Mouse (Mus musculus): ENCODE results near the gene Grik5.

The Grik5 gene

DNA sequence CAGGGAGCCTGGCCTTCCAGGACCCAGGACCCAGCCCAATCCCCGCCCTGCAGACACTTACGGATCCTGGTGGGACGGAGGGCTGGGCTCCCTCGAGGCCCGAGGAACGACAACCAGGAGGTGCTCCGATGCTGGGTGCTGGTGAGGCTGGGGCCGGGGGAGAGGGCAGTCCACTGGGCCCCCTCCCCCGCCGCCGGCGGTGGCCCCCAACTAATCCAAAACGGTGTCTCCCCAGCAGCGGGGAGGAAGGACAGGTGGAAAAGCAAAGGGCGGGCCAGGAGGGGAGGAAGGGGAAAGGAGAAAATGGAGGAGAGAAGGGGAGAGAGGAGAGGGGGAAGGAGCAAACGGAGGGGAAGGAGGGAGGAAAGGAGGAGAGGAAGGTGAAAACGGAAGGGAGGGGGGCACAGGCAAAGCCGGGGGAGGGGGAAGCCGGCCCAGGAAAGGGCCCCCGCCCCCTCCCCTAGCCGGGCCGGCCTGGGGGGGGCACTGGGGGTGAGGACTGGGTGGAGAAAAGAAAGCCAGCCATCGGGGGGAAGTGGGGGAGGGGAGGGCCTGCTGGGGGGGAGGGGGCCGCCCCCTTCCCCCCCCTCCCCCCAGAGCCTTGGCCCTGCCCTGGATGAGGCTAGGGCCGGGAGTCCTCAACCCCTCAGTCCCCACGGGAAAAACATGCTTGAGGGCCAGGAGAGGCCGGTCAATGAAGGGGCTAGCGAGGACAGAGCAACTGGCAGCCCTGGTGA lies at the start of gene Grik5, which contains the start of gene Zfp574:
Gene Grik5 (minus strand): TSS at position 368 of the 737 bp plus-strand sequence.
Gene Zfp574 (plus strand): TSS at position 589 of the 737 bp plus-strand sequence.
- DNase-seq (ENCODE audit: low read depth in 1 of 2, low spot score in 2 of 2) = no peak

DNA sequence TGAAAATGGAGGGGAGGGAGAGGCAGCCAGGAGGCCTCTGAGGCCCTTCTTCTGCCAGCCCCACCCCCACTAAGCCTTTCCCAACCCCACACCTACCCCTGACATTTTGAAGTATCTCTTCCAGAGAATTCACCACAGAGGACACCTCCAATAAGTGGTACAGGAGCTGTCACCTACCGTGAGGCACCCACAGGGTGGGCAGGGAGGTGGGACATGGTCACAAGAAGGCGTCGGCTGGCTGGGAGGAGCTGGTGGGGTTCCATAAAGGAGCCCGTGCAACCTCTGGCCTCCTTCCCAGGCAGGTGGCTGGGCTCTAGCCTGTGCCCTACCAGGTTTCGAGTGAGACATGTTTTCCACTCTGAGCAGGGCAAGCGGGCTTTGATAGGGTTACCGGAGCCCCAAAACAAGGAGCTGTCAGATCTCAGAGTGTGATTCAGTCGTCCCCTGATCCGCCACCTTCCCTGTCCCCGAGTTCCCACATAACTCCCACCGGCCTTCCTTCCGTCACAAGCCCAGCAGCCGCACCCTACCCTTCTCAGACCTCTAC lies 49.2 kb upstream of the Grik5 start:
- DNase-seq (ENCODE audit: low read depth in 1 of 2, low spot score in 2 of 2) = no peak

DNA sequence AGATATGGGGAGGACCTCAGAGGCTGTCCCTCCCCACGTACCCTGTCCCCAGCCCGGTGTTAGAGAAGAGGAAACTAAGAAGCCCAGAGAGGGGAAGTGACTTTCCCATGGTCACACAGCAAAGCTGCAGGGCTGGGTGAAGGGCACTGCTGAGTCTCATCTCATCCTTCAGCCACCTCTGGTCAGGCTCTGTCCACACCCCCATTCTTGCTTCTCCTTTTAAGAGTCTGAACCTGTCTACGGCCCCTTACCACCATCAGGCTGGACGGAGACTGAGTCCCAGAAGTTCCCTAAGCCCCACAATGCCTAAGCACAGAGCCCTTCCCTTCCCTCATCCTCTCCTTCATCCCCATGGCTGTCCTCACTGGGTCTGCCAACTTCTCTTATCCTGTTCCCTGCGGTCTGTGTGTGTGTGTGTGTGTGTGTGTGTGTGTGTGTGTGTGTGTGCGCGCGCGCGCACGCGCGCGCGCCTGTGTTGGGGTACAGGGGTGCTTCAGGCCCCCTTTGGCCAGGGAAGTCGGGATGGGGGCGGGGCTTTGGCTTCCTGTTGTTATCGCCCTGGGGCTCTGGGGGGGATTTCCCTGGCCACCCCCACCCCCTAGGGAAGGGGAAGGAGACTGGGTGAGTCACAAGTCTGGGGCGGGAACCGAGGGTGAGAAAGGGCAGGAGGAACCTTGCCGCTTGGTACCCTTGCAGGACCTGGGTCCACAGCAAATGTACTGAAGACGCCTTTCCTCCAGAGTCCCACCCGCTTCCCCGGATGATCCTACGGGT lies 48.1 kb upstream of the Grik5 start:
- peak; percentile 70 to 81 for DNase-seq (ENCODE audit: low read depth in 1 of 2, low spot score in 2 of 2)

DNA sequence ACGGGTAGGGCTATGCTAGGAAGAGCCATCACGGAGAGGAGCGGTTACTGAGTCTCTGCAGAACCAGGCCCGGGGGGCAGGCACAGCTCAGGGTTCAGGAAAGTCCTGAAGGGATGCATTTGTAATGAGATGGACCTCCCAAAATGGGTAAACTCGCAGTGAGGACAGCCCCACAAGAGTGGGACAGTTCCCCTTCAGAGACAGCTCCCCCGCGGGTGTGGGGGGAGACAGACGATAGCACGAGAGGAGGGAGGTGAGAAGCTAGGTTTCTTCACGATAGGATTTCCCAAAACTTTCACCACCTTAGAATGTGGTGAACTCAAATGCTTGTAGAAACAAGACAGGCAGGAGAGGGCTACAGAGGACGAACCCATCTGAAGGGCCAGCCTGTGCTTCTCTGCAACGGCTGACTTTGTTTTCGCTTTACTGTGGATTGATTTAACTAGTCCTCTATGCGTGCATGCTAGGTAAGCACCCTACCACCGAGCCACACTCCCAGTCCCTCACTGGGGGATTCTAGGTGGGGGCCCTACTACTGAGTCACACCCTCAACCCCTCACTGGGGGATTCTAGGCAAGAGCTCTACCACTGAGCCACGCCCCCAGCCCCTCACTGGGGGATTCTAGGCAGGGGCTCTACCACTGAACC lies 40.9 kb upstream of the Grik5 start:
- no peak for DNase-seq (ENCODE audit: low read depth in 1 of 2, low spot score in 2 of 2)

DNA sequence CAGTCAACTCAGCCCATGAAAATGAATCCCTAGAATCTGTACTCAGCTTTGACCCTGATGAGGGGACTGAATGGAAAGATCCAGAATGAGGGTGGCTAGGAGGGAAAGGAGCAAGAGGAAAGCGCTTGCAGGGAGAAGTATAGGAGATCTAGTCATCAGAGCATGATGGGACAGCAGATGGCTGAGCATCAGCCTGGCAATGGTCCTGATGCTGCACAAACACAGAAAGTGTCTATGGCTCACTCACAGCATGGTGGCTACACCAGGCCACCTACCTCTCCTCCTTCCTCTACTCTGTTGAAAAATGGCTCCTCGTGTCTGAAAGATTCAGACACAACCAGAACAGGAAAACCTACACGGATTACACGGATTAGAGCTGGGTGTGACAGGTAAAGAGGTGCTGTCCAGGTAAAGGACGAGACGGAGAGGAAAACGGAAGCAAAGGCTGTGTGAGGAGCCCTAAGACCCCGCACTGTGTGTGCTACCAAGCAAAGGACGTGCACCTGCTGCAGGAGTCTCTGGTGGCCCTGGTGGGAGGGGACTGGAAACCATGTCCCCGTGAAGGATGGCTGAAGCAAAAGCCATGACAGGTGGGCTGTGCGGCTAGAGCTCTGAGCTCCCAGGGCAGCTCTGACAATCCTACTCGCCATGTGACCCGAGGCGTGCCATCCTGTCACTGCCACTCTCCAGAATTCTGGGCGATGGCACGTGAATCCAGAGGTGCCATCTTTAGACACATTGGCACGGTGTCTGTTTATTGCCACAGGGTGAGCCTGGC lies 40.2 kb upstream of the Grik5 start:
- no peak for DNase-seq (ENCODE audit: low read depth in 1 of 2, low spot score in 2 of 2)

DNA sequence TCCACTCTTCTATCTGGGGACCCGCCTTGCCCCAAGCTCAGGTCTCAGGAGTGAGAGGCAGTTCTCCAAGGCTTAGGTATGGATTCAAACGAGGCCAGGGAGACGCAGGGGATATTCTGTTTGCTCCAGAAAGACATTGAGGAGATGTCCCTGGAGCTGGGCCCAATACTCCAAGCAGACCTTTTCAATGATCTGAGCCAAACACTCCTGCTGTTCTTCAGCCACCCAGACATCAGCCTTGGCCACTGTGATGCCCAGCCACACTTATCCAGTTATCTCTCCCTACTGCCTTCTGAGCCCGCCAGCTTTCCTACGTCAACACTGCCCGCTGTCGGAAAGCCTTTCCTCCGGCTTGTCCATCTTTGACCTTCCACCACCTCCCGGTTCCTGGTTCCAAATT lies 38.2 kb upstream of the Grik5 start:
- DNase-seq (ENCODE audit: low read depth in 1 of 2, low spot score in 2 of 2) = no peak

DNA sequence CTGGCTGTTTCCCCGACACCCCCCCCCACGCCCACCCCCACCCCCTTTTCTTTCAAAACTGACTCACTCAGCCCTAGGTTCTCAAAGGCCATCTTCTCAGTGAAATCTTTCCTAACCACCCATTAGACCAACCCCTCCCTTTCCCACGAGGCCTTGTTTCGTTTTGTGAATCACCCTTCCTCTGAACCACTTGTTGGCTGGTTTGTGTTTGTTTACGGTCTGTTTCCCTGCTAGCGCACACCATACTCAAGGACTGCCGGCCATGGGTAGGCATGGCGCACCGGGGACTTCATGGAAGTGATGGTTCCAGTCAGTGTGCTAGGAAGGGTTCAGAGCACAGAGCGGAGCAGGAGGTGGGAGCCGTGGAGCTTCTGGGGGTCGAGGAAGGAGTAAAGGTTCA lies 37.2 kb upstream of the Grik5 start:
- peak in 1 of 2 experiments; percentile 50 for DNase-seq (ENCODE audit: low read depth in 1 of 2, low spot score in 2 of 2)

DNA sequence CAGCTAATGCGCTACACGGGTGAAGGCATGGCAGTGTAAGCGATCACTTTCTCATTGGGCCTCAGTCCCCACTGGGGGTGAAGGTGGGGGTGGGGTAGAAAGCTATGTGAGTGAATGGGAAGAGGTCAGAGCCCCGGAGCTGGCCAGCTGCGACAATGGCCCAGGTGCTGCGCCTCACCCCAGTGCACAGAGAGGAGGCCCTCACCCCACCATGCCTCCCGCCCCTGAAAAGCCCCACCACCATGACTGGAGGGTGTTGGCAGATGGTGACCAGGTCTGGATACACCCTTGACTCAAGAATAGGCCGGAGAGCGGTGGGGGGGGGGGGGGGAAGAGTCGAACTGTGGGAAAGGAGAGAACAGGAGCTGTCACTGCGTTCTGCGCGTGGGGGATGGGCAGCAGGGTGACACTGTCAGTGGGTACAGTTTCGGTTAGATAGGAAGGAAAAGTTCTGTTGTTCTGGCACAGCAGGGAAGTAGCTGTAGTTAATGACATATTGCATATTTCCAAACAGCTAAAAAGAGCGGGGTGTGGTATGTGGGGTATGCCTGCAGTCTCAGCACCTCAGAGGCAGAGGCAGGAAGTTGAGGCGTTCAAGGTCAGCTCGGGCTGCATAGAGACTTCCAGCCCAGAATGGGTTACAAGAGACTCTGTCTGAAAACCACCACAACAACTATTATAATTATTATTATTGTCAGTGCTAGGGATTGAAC lies 34.8 kb upstream of the Grik5 start:
- DNase-seq (ENCODE audit: low read depth in 1 of 2, low spot score in 2 of 2) = peak; percentile 31 to 33

DNA sequence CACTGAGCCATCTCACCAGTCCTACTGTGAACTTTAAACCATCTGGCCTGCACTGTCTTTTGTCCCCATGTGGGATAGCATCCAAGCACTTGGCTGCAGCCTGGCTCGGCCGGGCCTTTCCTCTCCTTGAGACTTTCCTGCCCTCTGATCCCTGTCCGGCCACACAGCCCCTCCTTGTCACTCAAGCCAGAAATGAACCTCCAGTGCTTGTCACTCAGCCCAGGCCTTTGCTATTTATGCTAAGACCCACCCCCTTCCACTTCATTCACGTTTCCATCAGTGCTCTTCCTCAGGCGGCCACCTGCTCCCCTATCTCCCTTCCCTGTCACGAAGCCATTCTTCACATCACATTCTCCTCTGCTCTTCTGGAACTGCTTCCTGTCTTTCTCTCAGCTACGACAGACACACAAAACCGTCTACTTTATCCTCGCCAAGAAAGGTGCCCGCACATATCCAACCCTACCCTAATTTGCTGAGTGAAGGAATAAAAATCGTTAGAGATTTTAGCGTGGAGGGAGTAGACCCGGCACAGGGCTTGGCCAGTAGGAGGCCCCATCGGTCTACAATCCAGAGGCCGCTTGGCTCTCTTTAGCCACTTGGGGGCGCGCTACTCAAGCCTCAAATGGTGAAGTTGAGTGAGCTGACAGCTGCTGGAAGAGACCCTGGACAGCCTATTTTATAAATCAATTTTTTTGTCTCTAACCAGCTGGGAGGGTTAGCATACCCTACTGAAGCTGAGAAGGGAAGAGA lies 33.4 kb upstream of the Grik5 start:
- DNase-seq (ENCODE audit: low read depth in 1 of 2, low spot score in 2 of 2) = peak; percentile 73 to 86

DNA sequence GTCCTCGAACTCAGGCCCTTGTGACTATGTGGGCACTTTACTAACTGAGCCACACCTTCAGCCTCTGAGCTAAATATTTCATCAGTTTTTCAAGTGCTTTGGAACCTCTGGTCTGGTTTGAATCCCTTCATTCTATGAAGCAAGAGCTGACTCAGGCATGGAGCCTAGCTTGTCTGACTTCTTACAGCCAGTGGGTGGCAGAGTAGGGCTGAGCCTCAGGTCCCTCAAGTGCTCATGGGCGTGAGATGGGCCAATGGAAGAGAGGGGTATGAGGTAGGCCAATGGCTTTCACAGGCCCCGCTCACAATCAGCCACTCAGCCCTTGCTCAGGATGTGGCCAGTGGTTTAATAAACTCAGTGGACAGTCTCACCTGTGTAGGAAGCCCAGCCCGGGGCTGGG lies 27.4 kb upstream of the Grik5 start:
- DNase-seq (ENCODE audit: low read depth in 1 of 2, low spot score in 2 of 2) = no peak

DNA sequence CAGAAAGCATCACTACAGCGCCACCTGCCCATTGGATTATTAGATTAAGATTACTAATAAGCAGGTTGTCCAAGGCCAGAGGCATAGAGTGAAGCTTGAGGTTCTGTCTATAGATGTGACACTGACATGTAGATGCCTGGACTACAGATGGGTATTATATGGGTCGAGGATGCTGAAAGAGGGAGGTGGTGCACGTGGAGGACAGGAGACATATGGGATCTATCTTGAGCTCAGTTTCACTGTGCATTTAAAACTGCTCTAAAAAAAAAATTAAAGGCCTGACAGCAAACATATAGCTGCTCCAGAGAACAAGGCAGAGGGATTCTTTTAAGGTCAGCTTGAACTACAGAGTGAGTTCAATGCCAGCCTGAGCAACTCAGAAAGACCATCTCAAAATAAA lies 26.0 kb upstream of the Grik5 start:
- DNase-seq (ENCODE audit: low read depth in 1 of 2, low spot score in 2 of 2) = no peak

DNA sequence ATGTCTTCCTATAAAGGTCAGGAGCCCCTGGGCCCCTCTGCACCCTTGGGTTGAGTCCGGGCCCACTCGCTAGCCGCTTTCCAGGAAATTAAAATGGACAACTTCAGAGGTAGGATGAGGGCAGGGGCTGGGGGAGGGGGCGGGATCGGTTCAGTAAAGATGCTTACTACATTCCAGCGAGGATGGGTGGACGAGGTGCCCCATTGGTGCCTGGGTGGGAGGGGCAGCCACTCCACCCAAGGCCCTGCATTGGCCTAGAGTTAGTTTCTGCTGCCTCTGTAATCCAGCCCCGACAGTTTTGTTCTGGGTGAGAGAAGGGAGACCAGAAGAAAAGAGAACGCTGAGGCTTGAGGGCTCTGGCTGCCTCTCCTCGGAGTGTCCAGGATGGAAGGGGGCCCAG lies 17.7 kb upstream of the Grik5 start:
- DNase-seq (ENCODE audit: low read depth in 1 of 2, low spot score in 2 of 2) = no peak

DNA sequence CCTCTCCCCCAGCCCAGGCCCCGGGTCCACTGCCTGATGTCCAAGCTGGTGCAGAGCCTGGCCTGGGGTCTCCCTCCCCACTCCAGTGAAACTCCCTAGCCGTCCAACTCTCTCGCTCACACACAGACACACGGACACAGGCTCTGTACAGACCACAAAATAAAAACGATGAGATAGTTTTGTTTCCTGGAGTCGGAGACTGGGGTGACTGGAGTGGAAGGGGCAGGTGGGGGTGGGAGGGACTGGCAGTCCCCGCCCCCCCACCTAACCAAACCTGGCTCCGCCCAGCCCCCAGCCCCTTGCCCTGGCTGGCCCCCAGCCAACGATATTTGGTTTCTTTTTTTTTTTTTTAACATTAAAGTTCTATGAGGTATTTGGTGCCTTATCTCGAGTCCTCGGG lies 16.8 kb upstream of the Grik5 start:
- DNase-seq (ENCODE audit: low read depth in 1 of 2, low spot score in 2 of 2) = no peak

DNA sequence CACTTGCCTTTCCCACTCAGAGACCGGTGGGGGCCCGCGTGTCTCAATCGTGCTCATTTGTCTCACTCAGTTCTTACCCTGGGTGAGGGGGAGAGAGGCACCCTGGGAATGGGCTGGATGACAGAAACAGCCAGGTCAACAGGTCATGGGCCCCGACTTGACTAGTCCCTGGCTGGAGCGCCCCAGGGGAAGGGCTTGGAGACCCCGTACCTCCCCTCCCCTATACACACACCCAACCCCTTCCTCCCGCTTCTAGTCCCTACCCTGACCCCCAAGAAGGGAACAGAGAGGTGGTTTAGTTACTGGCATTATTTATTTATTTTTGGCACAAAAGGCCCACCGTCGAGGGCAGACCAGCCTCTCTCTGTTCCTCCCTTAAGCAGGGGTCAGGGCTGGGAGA lies 16.4 kb upstream of the Grik5 start:
- DNase-seq (ENCODE audit: low read depth in 1 of 2, low spot score in 2 of 2) = no peak

DNA sequence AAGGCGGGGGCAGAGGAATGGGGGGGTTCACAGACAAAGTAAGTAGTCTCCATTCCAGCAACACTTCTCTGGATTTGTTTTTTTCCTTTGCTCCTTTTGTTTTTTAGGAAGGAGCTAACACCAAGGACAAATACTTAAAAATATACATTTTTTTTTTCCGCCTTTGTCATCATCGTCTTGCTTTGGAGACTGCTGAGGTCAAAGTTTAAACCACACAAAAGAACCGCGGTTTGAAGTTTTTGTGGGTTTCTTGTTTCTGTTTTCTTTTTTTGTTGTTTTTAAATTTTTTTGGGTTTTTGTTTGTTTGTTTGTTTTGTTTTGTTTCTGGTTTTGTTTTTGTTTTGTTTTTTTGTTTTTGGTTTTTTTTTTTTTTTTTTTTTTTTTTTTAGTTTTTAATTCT lies 15.8 kb upstream of the Grik5 start:
- no peak for DNase-seq (ENCODE audit: low read depth in 1 of 2, low spot score in 2 of 2)

DNA sequence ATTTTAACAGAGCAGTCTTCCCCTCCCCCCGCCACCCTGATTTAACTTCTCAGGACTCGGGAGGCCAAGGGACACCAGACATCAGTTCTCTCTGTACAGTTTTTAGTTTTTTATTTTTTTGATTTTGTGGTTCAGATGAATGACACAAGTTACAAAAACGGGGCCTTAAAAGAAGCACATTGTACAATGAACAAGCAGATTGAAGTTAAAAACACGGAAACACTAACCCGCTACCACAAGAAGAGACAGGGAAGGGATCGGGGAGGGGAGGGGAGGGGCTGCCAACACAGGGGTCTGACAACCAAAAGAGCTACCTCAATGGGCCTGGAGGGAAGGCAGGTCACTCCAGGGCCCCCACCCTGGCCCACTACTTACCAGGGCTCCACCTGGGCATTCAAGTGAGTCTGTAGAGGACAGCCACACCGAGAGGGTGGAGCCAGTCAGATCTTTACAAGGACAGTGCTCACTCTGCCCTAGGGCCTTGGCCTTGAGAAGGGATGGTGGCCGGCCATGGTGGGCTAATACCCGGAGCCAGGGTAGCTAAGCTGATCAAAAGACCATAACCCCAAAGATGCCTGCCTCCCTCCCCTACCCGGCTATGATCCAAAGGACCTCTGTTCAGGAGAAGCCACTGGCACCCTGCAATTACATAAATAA lies 15.2 kb upstream of the Grik5 start:
- DNase-seq (ENCODE audit: low read depth in 1 of 2, low spot score in 2 of 2) = no peak

DNA sequence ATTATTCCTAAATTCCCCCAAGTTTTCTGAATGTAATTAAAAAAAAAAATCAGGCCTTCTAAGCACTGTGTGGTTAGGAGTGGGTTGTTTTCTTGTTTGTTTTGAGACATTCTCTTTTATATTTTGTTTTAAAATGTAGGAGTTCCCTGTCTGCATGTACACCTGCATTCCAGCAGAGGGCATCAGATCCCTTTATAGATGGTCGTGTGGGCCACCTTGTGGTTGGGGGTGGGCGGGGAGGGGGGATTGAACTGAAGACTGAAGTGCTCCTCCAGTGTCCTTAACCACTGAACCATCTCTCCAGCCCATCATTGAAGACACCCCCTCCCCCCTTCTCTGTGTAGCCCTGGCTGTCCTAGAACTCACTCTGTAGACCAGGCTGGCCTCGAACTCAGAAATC lies 14.5 kb upstream of the Grik5 start:
- DNase-seq (ENCODE audit: low read depth in 1 of 2, low spot score in 2 of 2) = no peak

DNA sequence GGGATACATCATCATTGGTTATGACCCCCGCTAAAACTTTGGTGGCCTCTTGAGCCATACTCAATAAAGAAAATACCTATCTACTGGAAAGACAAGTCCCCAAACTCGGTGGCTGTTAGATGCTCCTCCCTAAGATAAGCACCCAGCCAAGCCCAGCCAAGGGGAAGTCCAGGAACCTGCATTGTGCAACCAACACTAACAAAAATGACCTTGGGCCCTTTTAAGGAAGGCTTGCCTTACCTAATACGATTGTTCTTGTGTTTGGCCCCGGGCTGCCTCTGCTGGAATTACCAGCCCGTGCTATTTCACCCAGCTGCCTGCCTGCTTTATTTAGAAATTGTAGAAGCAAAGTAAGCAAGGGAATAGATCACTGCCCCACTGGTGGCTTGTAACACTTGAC lies 12.5 kb upstream of the Grik5 start:
- no peak for DNase-seq (ENCODE audit: low read depth in 1 of 2, low spot score in 2 of 2)

DNA sequence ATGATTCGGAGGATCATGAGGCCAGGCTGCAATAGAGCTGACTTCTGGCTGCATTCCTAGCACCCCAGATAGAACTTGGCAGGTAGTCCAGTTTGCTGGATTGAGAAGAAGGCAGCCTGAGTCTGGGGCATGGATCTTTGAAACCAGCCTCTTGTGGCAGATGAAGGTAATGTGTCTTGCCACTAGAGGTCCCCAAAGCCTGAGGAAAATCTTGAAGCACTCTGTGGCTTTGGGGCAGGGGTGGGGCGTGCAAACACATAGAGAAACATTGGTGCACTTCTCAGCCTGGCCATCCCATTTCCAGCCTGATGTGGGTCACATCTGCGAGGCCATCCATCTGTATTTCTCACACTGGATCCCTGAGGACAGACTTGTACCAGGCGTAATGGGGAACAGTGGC lies 10.4 kb upstream of the Grik5 start:
- DNase-seq (ENCODE audit: low read depth in 1 of 2, low spot score in 2 of 2) = peak in 1 of 2 experiments; percentile 49
